Mouse (Mus musculus) neural tube, embryonic 12.5 days (tissue): ENCODE results near the gene Tfpt. TPM values are rescaled to one million over a fixed set of nuclear protein-coding genes. Genes with fewer than 3 reads are reported as not detected.
"Not testable (repeated sequence)": the region's sequence is repeated elsewhere in the genome, so short reads cannot be mapped to it uniquely, and the experiment has no call there.

Experiments
- ATAC-seq: fragments of 200-750 bp; cut with Nextera tagmentation; 2 replicates; pipeline ENCODE4 v1.8.0; 2017; ENCODE audit warnings: low read depth, mild to moderate bottlenecking, moderate TSS enrichment, moderate library complexity; ENCODE audit not compliant: low FRiP score
- H3K27ac ChIP-seq: fragments of 300-500 bp; sonication (generic); 2 replicates; pipeline ENCODE4 v1.5.1; 2016
- H3K27me3 ChIP-seq: fragments of 300-500 bp; sonication (generic); replicated peaks from 2 replicates; pipeline ENCODE4 v1.6.1; 2016; ENCODE audit warnings: mild to moderate bottlenecking
- H3K36me3 ChIP-seq: fragments of 300-500 bp; sonication (generic); 2 replicates; pipeline ENCODE4 v1.6.1; 2016; ENCODE audit warnings: mild to moderate bottlenecking
- H3K4me1 ChIP-seq: fragments of 300-500 bp; sonication (generic); 2 replicates; pipeline ENCODE4 v1.6.1; 2016
- H3K4me2 ChIP-seq: fragments of 300-500 bp; sonication (generic); replicated peaks from 2 replicates; pipeline ENCODE4 v1.6.1; 2016; ENCODE audit warnings: mild to moderate bottlenecking
- H3K4me3 ChIP-seq: fragments of 300-500 bp; sonication (generic); 2 replicates; pipeline ENCODE4 v1.5.1; 2016
- H3K9ac ChIP-seq: fragments of 300-500 bp; sonication (generic); 2 replicates; pipeline ENCODE4 v1.6.1; 2016; ENCODE audit warnings: mild to moderate bottlenecking
- H3K9me3 ChIP-seq: fragments of 300-500 bp; sonication (generic); 2 replicates; pipeline ENCODE4 v1.6.1; 2016; ENCODE audit warnings: mild to moderate bottlenecking
- WGBS: fragments of 180-500 bp; shearing (Covaris S2); methylation state at CpG from one replicate; pipeline ENCODE4 v1.1.7; 2016; 5-methylcytosine and 5-hydroxymethylcytosine counted together
- polyA plus RNA-seq: library from polyadenylated mRNA; unstranded; fragments of >200 nt; fragmentation: Nextera tagmentation; extraction: Ambion mirVana; gene quantifications from 2 replicates; pipeline ENCODE4 v1.2.1, GENCODE M21; 2016

Gene Tfpt
- polyA plus RNA-seq, 1 experiment from 2014 or later: 39.3 TPM

- Histone ChIP-seq H3K27me3 (no peaks in the 10 kb centered on the region), H3K4me3 (no peak overlapping the region), H3K36me3 (no peaks in the 10 kb centered on the region), H3K9ac (no peak overlapping the region), H3K27ac (no peak overlapping the region), H3K9me3 (no peaks in the 10 kb centered on the region), H3K4me1 (no peaks in the 10 kb centered on the region), H3K4me2 (no peak overlapping the region)
- 82% methylated on average over 3 of the region's 3 CpGs for WGBS
- ATAC-seq: no peak
Observed at GRCm38 (mm10) chr7:3590550-3590949, 39.2 kb downstream of the Tfpt start.

GRCm38 (mm10) chr7:3587292-3587691 lies 42.4 kb downstream of the Tfpt start:
- H3K9me3 ChIP-seq: no peaks in the 10 kb centered on the region
- no peak overlapping the region for H3K27ac ChIP-seq
- H3K36me3 ChIP-seq: no peaks in the 10 kb centered on the region
- no peak overlapping the region for H3K9ac ChIP-seq
- H3K4me2 ChIP-seq: no peak overlapping the region
- no peaks in the 10 kb centered on the region for H3K4me1 ChIP-seq
- H3K4me3 ChIP-seq: no peak overlapping the region
- no peaks in the 10 kb centered on the region for H3K27me3 ChIP-seq
- no peak for ATAC-seq
- WGBS: 75% methylated on average over 1 of the region's 1 CpGs

GRCm38 (mm10) chr7:3586255-3586654 lies 43.5 kb downstream of the Tfpt start:
- Histone ChIP-seq H3K36me3 (no peaks in the 10 kb centered on the region), H3K9me3 (no peaks in the 10 kb centered on the region), H3K9ac (no peak overlapping the region), H3K4me1 (no peaks in the 10 kb centered on the region), H3K4me2 (no peak overlapping the region), H3K4me3 (no peak overlapping the region), H3K27ac (no peak overlapping the region), H3K27me3 (no peaks in the 10 kb centered on the region)
- no peak for ATAC-seq
- WGBS: 4% methylated on average over 5 of the region's 5 CpGs

GRCm38 (mm10) chr7:3585763-3586162 lies 44.0 kb downstream of the Tfpt start:
- WGBS: 20% methylated on average over 6 of the region's 6 CpGs
- H3K9me3 ChIP-seq: no peaks in the 10 kb centered on the region
- no peaks in the 10 kb centered on the region for H3K36me3 ChIP-seq
- H3K4me3 ChIP-seq: no peak overlapping the region
- no peak for ATAC-seq
- no peaks in the 10 kb centered on the region for H3K4me1 ChIP-seq
- no peak overlapping the region for H3K27ac ChIP-seq
- no peaks in the 10 kb centered on the region for H3K27me3 ChIP-seq
- no peak overlapping the region for H3K4me2 ChIP-seq
- H3K9ac ChIP-seq: no peak overlapping the region

GRCm38 (mm10) chr7:3580029-3580428 lies 49.7 kb downstream of the Tfpt start:
- Histone ChIP-seq H3K9me3 (no peaks in the 10 kb centered on the region), H3K9ac (no peak overlapping the region), H3K27me3 (no peaks in the 10 kb centered on the region), H3K4me2 (no peak overlapping the region), H3K4me3 (no peak overlapping the region), H3K27ac (no peak overlapping the region), H3K4me1 (no peaks in the 10 kb centered on the region), H3K36me3 (no peaks in the 10 kb centered on the region)
- WGBS: 66% methylated on average over 2 of the region's 2 CpGs
- no peak for ATAC-seq

- no peak overlapping the region for H3K27ac ChIP-seq
Observed at GRCm38 (mm10) chr7:3578952-3579546, 50.7 kb downstream of the Tfpt start.

GRCm38 (mm10) chr7:3578196-3578595 lies 51.5 kb downstream of the Tfpt start:
- Histone ChIP-seq H3K36me3 (no peaks in the 10 kb centered on the region), H3K27me3 (no peaks in the 10 kb centered on the region), H3K9me3 (no peaks in the 10 kb centered on the region), H3K27ac (no peak overlapping the region), H3K9ac (no peak overlapping the region), H3K4me3 (no peak overlapping the region), H3K4me1 (no peaks in the 10 kb centered on the region), H3K4me2 (no peak overlapping the region)
- 80% methylated on average over 2 of the region's 2 CpGs for whole genome bisulfite sequencing
- no peak for ATAC-seq

More at GRCm38 (mm10) chr7:3578952-3579546, 50.7 kb downstream of the Tfpt start:
- Histone ChIP-seq H3K27me3 (no peaks in the 10 kb centered on the region), H3K4me2 (no peak overlapping the region), H3K4me1 (no peaks in the 10 kb centered on the region), H3K36me3 (no peaks in the 10 kb centered on the region), H3K4me3 (no peak overlapping the region), H3K9ac (no peak overlapping the region), H3K9me3 (no peaks in the 10 kb centered on the region)
- ATAC-seq: no peak
- WGBS: 47% methylated on average over 6 of the region's 6 CpGs

GRCm38 (mm10) chr7:3576354-3577124 lies 53.2 kb downstream of the Tfpt start:
- H3K9me3 ChIP-seq: no peaks in the 10 kb centered on the region
- no peak overlapping the region for H3K27ac ChIP-seq
- H3K27me3 ChIP-seq: no peaks in the 10 kb centered on the region
- H3K36me3 ChIP-seq: no peaks in the 10 kb centered on the region
- H3K4me3 ChIP-seq: no peak overlapping the region
- 88% methylated on average over 5 of the region's 5 CpGs for WGBS
- ATAC-seq: no peak
- no peak overlapping the region for H3K4me2 ChIP-seq
- no peak overlapping the region for H3K9ac ChIP-seq
- no peaks in the 10 kb centered on the region for H3K4me1 ChIP-seq

GRCm38 (mm10) chr7:3574216-3574615 lies 55.5 kb downstream of the Tfpt start:
- H3K36me3 ChIP-seq: no peaks in the 10 kb centered on the region
- H3K27ac ChIP-seq: no peak overlapping the region
- WGBS: 63% methylated on average over 5 of the region's 5 CpGs
- no peak for ATAC-seq
- no peaks in the 10 kb centered on the region for H3K9me3 ChIP-seq
- no peak overlapping the region for H3K4me2 ChIP-seq
- H3K4me3 ChIP-seq: no peak overlapping the region
- H3K27me3 ChIP-seq: no peaks in the 10 kb centered on the region
- H3K4me1 ChIP-seq: no peaks in the 10 kb centered on the region
- no peak overlapping the region for H3K9ac ChIP-seq

GRCm38 (mm10) chr7:3571847-3572246 lies 57.9 kb downstream of the Tfpt start:
- Histone ChIP-seq H3K4me2 (no peak overlapping the region), H3K4me3 (no peak overlapping the region), H3K27me3 (no peaks in the 10 kb centered on the region), H3K9ac (no peak overlapping the region), H3K4me1 (no peaks in the 10 kb centered on the region), H3K9me3 (no peaks in the 10 kb centered on the region), H3K27ac (no peak overlapping the region), H3K36me3 (no peaks in the 10 kb centered on the region)
- no peak for ATAC-seq
- WGBS: 86% methylated on average over 1 of the region's 1 CpGs

- not testable (repeated sequence) for H3K36me3 ChIP-seq, H3K27ac ChIP-seq, H3K9ac ChIP-seq, H3K9me3 ChIP-seq, H3K27me3 ChIP-seq, H3K4me1 ChIP-seq, H3K4me2 ChIP-seq, H3K4me3 ChIP-seq, ATAC-seq
- 91% methylated on average over 3 of the region's 3 CpGs for WGBS
Observed at GRCm38 (mm10) chr7:3570580-3570979, 59.1 kb downstream of the Tfpt start.
